Mouse (Mus musculus) CH12.LX (cell line): Measurements from ENCODE around the gene Fau. TPM values are rescaled to one million over a fixed set of nuclear protein-coding genes. Genes with fewer than 3 reads are reported as not detected.

ENCODE experiments used
- DNase-seq: peaks from one replicate; pipeline ENCODE4 v3.0.0-alpha.2; 2013; ENCODE audit errors: extremely low read depth
- H3K27ac ChIP-seq: 2 replicates; pipeline ENCODE4 v1.5.1; 2012; ENCODE audit warnings: low read depth, mild to moderate bottlenecking, control low read depth, moderate library complexity; ENCODE audit not compliant: insufficient read depth
- H3K27me3 ChIP-seq: replicated peaks from 2 replicates; pipeline ENCODE3; 2012; ENCODE audit warnings: inconsistent platforms
- H3K36me3 ChIP-seq, 2 experiments: replicated peaks in 1 of 2; 2 replicates each; pipeline versions ENCODE3 to v1.6.1; 2012; ENCODE audit warnings: inconsistent platforms in 1 of 2, low read length in 1 of 2, mild to moderate bottlenecking in 1 of 2, mixed read lengths in 1 of 2, moderate library complexity in 1 of 2; ENCODE audit not compliant: control insufficient read depth in 1 of 2, insufficient read depth in 1 of 2
- H3K4me1 ChIP-seq, 2 experiments: 2 replicates each; pipeline ENCODE4 v1.6.1; 2012; ENCODE audit warnings: inconsistent platforms in 1 of 2, moderate library complexity in 1 of 2; ENCODE audit not compliant: insufficient read depth in 2 of 2, control insufficient read depth in 1 of 2
- H3K4me2 ChIP-seq: 2 replicates; pipeline ENCODE4 v1.6.1; 2012; ENCODE audit warnings: low read depth, mild to moderate bottlenecking, control low read depth; ENCODE audit not compliant: poor library complexity, insufficient read depth, severe bottlenecking
- H3K4me3 ChIP-seq, 3 experiments: fragments of 150-350 bp in 1 of 3; sonication (generic) in 1 of 3; replicated peaks in 1 of 3; 2 replicates each; pipeline versions ENCODE3 to v1.5.1; 2011 to 2012; ENCODE audit warnings: low read depth in 2 of 3, low read length in 2 of 3, mild to moderate bottlenecking in 2 of 3, moderate library complexity in 2 of 3, control low read depth in 1 of 3, improper control_type of control experiment in 1 of 3, inconsistent platforms in 1 of 3, mixed read lengths in 1 of 3; ENCODE audit not compliant: poor library complexity in 1 of 3
- H3K79me2 ChIP-seq: replicated peaks from 2 replicates; pipeline ENCODE4 v1.6.1; 2012; ENCODE audit warnings: mild to moderate bottlenecking, moderate library complexity; ENCODE audit not compliant: control insufficient read depth, poor library complexity, insufficient read depth, severe bottlenecking; ENCODE audit errors: extremely low read depth
- H3K9ac ChIP-seq: 2 replicates; pipeline ENCODE4 v1.6.1; 2012; ENCODE audit warnings: low read depth, mild to moderate bottlenecking, control low read depth, moderate library complexity; ENCODE audit not compliant: insufficient read depth
- H3K9me3 ChIP-seq: replicated peaks from 2 replicates; pipeline ENCODE3; 2012; ENCODE audit warnings: low read length, inconsistent platforms, mixed read lengths
- CHD1 ChIP-seq: IDR thresholded peaks from 2 replicates; pipeline ENCODE4 v1.6.1; 2012; ENCODE audit warnings: low read depth, low read length, improper control_type of control experiment, inconsistent platforms
- ETS1 ChIP-seq: conservative IDR thresholded peaks from 2 replicates; pipeline ENCODE4 v1.6.1; 2012; ENCODE audit warnings: low read depth, mild to moderate bottlenecking, inconsistent platforms, low read length, improper control_type of control experiment, moderate library complexity
- IRF4 ChIP-seq: IDR thresholded peaks from 2 replicates; pipeline ENCODE4 v1.6.1; 2014; ENCODE audit warnings: low read depth, mild to moderate bottlenecking, inconsistent platforms, low read length, improper control_type of control experiment
- JUND ChIP-seq: conservative IDR thresholded peaks from 2 replicates; pipeline ENCODE4 v1.6.1; 2011; ENCODE audit warnings: low read depth, low read length, improper control_type of control experiment
- KAT2A ChIP-seq: IDR thresholded peaks from 2 replicates; pipeline ENCODE4 v1.6.1; 2012; ENCODE audit warnings: low read length, improper control_type of control experiment, inconsistent platforms; ENCODE audit not compliant: insufficient replicate concordance
- MAZ ChIP-seq: IDR thresholded peaks from 2 replicates; pipeline ENCODE4 v1.6.1; 2012; ENCODE audit warnings: low read depth, mild to moderate bottlenecking, inconsistent platforms, low read length, improper control_type of control experiment, moderate library complexity
- MEF2A ChIP-seq: IDR thresholded peaks from 2 replicates; pipeline ENCODE4 v1.6.1; 2014; ENCODE audit warnings: low read depth, mild to moderate bottlenecking, inconsistent platforms, low read length, improper control_type of control experiment, borderline replicate concordance
- MYC ChIP-seq: IDR thresholded peaks from 2 replicates; pipeline ENCODE4 v1.6.1; 2011; ENCODE audit warnings: low read depth, mild to moderate bottlenecking, improper control_type of control experiment, low read length
- POLR2AphosphoS2 ChIP-seq: IDR thresholded peaks from 2 replicates; pipeline ENCODE4 v1.6.1; 2011; ENCODE audit warnings: low read depth, low read length, improper control_type of control experiment
- RAD21 ChIP-seq: IDR thresholded peaks from 2 replicates; pipeline ENCODE4 v1.6.1; 2011; ENCODE audit warnings: low read depth, mild to moderate bottlenecking, low read length, improper control_type of control experiment, moderate library complexity
- ZKSCAN1 ChIP-seq: IDR thresholded peaks from 2 replicates; pipeline ENCODE4 v1.6.1; 2012; ENCODE audit warnings: low read depth, inconsistent platforms, low read length, improper control_type of control experiment, borderline replicate concordance
- ZMIZ1 ChIP-seq: IDR thresholded peaks from 2 replicates; pipeline ENCODE4 v1.6.1; 2012; ENCODE audit warnings: low read depth, mild to moderate bottlenecking, inconsistent platforms, low read length, improper control_type of control experiment
- dilution Hi-C: fragments of 300-500 bp; cut with MboI; formaldehyde crosslinking; loops from 2 replicates; pipeline ENCODE4 v1.14.3; 2020; ENCODE audit warnings: low sequenced_read_pairs; ENCODE audit not compliant: extremely low pct_unique_long_range_greater_than_20kb, extremely low pct_ligation_motif_present
- in situ Hi-C: fragments of 300-500 bp; cut with MboI; formaldehyde crosslinking; loops from 3 replicates; pipeline ENCODE4 v1.14.3; 2019; ENCODE audit warnings: low sequenced_read_pairs, low pct_ligation_motif_present, low pct_unique_long_range_greater_than_20kb, mixed read lengths
- polyA plus RNA-seq: library from polyadenylated mRNA; unstranded; fragments of >175 nt; gene quantifications from 2 replicates; pipeline ENCODE4 v1.2.1, GENCODE M21; 2012; ENCODE audit warnings: low read depth; ENCODE audit not compliant: insufficient read length
- total RNA-seq, 2 experiments: library from RNA; depleted of rRNA; stranded (reverse); fragments of 300-350 nt in 1 of 2; fragments of >200 nt in 1 of 2; gene quantifications; 2 replicates each; pipeline ENCODE4 v1.2.3; 2012 to 2014

The Fau gene
- total and polyA plus RNA-seq, 3 experiments, result 1,239 to 2,522 (median 2,403) TPM

DNA sequence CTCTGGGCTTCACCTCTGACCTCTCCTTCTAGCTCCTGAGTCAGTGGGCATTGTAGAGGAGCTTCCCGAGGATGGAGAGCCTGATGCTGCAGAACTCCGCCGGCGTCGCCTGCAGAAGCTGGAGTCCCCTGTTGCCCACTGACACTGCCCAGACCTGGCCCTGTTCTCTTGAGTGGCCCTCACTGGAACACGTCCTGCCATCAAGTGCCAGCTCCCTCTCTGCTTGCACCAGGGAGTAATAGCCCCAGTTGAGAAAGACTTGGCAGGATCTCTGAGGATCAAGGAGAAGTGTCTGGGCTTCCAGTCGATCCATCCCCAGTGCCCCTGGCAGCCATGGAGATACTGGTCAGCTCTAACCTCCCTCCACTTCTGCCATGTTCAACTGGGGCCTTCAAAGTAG is 5.1 kb upstream of the Fau start:
- dilution Hi-C loops (no loop called here), in situ Hi-C loops (no loop called here)
- TF ChIP-seq POLR2AphosphoS2, result no peak
- TF ChIP-seq ZMIZ1, result 0 out of 2 replicates have a peak, but pooled peaks have one; percentile 0
- TF ChIP-seq IRF4, result no peak
- no peak for TF ChIP-seq ZKSCAN1
- TF ChIP-seq ETS1, result no peak
- no peak for TF ChIP-seq MAZ
- TF ChIP-seq MYC, result no peak
- no peaks in the 10 kb centered on the region for H3K9me3 ChIP-seq
- H3K27me3 ChIP-seq, result no peaks in the 10 kb centered on the region
- no peak overlapping the region for H3K9ac ChIP-seq
- peaks cover 39 to 80% of the 10 kb centered on the region in 2 experiments for H3K4me1 ChIP-seq
- no peak for DNase-seq
- H3K4me3 ChIP-seq, result no peak overlapping the region
- peak overlapping the region; percentile 14; the same call in 1 of the 2 replicates for H3K27ac ChIP-seq
- H3K4me2 ChIP-seq, result no peak overlapping the region
- H3K79me2 ChIP-seq, result peaks cover 77% of the 10 kb centered on the region
- peaks cover 74 to 84% of the 10 kb centered on the region in 2 experiments for H3K36me3 ChIP-seq

DNA sequence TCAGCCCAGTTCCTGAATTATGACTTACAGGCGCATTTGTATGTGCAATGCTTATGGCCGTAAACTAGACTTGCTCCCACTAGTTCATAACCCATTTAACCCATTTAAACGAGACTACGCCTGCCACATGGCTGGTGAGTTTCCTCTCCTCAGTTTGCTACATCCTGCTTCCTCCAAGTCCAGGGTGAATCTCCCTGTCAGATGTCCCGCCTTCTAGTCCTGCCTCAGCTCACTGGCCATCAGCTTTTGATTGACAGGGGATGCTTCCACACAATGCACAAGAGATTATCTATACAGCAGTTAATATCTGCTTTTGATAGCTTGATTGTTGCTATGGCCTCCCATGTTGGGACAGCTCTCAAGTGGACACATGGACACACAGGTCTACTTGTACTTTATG is 3.3 kb upstream of the Fau start:
- Histone ChIP-seq H3K27me3 (no peaks in the 10 kb centered on the region), H3K9ac (no peak overlapping the region), H3K9me3 (no peaks in the 10 kb centered on the region), H3K4me3 (no peak overlapping the region), H3K79me2 (peaks cover 78% of the 10 kb centered on the region), H3K4me2 (no peak overlapping the region), H3K27ac (no peak overlapping the region), H3K36me3 (peaks cover 73 to 81% of the 10 kb centered on the region in 2 experiments), H3K4me1 (peaks cover 35 to 79% of the 10 kb centered on the region in 2 experiments)
- dilution Hi-C loops, result no loop called here
- TF ChIP-seq CHD1 (no peak), ZMIZ1 (peak; percentile 37; the same call in 1 of the 2 replicates), JUND (no peak)
- in situ Hi-C loops, result no loop called here
- DNase-seq, result peak; percentile 55

DNA sequence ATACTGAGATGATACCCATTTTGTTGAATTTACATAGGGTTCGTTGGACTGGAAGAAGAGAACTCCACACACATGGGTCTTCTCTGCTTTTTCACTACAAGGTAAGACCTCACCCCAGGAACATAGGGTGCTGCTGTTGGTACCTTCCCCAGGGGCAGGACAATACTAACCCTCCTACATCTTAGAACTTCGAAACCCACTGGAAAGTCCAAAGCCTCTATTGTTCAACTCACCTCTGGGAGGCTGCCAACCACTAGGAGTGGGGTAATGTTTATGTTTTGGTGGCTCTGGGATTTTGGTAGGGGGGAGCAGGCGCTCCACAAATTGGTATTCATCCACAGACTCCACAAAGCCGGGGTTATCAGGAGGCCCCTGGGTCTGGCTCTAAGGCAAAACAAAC is 948 bp upstream of the Fau start:
- DNase-seq, result no peak
- peak overlapping the region; percentile 70 to 99 (median 97) for H3K4me3 ChIP-seq
- H3K36me3 ChIP-seq, result peaks cover 54 to 61% of the 10 kb centered on the region in 2 experiments
- H3K9me3 ChIP-seq, result no peaks in the 10 kb centered on the region
- TF ChIP-seq ZKSCAN1, result no peak
- no peak for TF ChIP-seq IRF4
- TF ChIP-seq KAT2A, result no peak
- no peak for TF ChIP-seq MEF2A
- no peak for TF ChIP-seq RAD21
- TF ChIP-seq, all 38 proteins: peak for 0
- dilution Hi-C loops, result no loop called here
- in situ Hi-C loops, result no loop called here
- peaks cover 63% of the 10 kb centered on the region for H3K79me2 ChIP-seq
- peak overlapping the region; percentile 80 for H3K4me2 ChIP-seq
- peak overlapping the region; percentile 58 for H3K9ac ChIP-seq
- H3K27me3 ChIP-seq, result no peaks in the 10 kb centered on the region
- peaks cover 13 to 59% of the 10 kb centered on the region in 2 experiments; a peak in 3 of 4 replicates for H3K4me1 ChIP-seq
- H3K27ac ChIP-seq, result no peak overlapping the region
